Mouse (Mus musculus) heart, postnatal 36 days (tissue): ENCODE data around the gene Pih1d3. TPM values are rescaled to one million over a fixed set of nuclear protein-coding genes. Genes with fewer than 3 reads are reported as not detected.

Experiments used
- DNase-seq, 2 experiments: peaks; one replicate each; pipeline ENCODE4 v3.0.0; 2021 to 2022
- intact Hi-C: fragments of 180-260 bp; cut with DNase I; formaldehyde crosslinking; loops from one replicate; pipeline ENCODE4 v1.15.1; 2025
- total RNA-seq, 2 experiments: library from RNA; stranded (reverse); gene quantifications; 2 replicates each; pipeline ENCODE4 v1.2.3; 2021

The Pih1d3 gene
- total RNA-seq: not detected

DNA sequence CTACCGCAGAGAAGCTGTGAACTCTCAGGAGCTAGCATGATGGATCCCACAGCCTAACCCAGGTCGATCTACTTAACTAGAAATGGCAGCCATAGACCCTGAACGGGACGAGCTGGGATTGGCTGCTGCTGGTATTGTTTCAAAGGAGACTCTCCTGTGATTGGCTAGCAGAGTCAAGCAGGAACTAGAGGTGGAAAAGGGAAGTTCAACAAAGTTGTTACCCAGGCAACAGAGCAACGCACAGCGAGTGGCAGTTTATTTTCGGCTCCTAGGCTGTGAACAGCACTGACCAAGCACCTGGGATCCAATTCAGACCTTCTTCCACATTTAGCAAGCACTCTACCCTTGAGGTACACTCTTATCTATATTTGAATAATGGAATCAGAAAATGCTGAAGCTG lies at the start of gene Pih1d3, which contains the start of gene 4931428L18Rik:
TSS of gene Pih1d3 (plus strand) at position 275 of the 400 bp plus-strand sequence.
TSS of gene 4931428L18Rik (minus strand) at position 121 of the 400 bp plus-strand sequence.
- intact Hi-C loops: no loop called here
- no peak for DNase-seq

DNA sequence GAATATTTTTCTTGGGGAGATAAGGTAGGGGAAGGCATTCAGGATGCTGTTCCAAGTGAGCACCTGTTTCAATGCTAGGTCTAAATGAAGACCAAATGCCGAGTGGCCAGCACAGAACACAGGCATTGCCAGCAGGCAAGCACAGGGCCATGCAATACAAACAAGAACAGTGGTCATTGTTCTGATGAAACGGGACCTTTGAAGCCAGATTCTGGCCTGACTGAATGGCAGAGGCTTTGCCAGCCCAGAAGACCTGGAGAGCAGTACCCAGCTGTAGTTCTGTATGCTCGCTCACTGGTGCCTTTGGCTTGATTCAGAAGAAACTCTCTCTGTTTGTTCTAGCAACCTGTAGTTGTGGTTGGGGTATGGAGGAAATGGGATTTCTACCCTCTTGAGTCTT lies 47.2 kb upstream of the Pih1d3 start:
- intact Hi-C loops: no loop called here
- DNase-seq: no peak

DNA sequence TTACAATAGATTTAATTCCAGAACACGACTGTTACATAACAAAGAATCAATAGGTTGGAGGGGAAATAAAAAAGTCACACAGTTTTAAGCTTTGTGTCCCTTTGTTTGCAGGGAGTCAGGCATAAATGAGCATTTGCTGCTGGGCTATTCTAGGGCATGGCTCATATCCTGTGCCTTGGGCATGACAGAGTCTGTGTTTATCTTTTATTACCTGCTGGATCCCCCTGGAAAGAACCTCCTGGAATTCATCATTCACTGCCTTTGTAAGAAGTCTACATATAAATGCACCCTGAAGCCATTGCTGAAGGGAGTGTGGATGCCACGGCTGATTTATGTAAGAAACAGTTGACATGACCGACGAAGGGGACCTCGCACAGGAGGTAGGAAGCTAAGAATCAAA lies 46.5 kb upstream of the Pih1d3 start, which contains the start of gene Lgsn:
TSS of gene Lgsn (plus strand) at position 301 of the 400 bp plus-strand sequence.
- intact Hi-C loops: no loop called here

DNA sequence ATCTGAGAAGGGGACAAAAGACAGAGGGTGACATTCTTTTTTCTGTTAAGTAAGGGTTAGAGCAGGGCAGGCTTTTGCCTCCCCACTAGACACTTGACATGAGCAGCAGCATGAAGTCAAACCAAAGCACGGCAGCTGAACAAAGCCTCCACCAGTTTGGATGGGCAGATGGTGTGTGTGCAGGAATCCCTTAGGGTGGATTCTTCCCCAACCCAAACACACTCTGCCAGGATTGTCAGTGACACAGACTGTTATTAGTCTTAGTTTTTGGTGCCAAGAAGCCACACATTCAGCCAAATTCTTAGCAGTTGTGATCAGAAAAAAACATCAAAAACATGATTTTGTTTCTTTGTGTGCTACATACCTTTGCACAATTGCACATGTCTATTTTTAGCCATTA lies 44.4 kb upstream of the Pih1d3 start:
- intact Hi-C loops: no loop called here
- no peak for DNase-seq

More for the DNA sequence above, 46.5 kb upstream of the Pih1d3 start, which contains the start of gene Lgsn:
- no peak for DNase-seq

DNA sequence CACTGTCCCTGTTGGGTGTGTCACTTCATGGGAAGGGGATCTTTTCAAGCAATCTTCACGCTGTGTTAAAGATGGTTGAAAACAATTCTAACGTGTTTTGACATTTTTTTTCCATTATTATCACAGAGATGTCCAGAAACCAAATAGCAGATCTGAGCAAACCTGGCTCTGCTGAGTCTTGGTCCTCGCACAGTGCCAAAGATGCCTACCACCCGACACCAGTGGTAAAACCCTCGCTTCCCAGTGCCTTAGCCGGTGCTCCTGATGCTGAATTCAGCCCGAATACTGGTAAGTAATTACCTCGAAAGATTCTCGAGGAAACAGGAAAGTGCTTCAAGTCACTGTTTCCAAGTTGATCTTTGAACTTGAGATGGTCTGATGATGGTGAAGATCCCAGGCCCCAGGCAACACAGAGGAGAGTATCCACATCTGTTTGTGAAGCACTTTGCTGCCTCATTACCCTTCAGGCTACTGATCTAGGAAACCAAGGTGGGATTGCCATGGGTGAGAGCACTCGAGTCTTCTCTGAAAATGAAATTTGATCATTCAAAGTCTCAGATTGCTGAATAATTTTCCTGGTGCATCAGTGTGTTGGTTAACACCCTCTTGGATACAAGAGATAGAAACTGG lies 32.3 kb upstream of the Pih1d3 start:
- intact Hi-C loops: no loop called here

DNA sequence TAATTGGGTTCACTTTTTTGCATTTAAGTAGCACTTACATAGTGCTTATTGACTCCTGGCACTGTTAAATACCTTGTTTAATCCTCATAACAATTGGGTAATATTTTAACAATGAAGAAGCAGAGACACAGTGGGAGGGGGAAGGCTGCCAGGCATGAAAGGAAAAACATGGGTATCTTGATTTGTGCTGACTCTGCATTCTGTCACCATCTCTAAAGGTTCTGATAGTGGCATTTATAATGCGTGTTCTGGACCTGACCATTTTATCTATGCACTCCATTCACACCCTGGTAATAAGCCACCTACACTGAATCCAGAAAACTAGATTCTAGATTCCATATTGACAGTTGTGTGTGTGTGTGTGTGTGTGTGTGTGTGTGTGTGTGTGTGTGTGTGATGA lies 27.0 kb upstream of the Pih1d3 start:
- intact Hi-C loops: no loop called here
- DNase-seq: no peak

More for the DNA sequence above, 32.3 kb upstream of the Pih1d3 start:
- DNase-seq: no peak

DNA sequence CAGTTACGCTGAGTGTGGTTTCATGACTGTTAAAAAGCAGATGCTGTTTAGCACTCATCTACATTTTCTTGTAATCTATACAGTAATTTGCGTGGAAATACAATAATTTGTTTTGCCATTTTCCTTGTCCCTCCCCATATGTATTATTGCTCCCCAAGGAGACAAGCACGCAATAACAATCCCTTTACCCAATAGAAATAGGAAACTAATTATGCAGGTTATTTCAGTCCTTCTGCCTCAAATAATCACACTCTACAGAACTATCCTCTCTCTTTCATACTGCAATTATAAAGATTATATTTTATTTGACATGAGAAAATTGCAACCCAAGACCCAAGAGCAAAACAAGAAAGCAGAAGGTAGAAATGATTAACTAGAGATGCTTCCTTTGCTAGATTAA lies 25.7 kb upstream of the Pih1d3 start:
- no peak for DNase-seq
- intact Hi-C loops: no loop called here

DNA sequence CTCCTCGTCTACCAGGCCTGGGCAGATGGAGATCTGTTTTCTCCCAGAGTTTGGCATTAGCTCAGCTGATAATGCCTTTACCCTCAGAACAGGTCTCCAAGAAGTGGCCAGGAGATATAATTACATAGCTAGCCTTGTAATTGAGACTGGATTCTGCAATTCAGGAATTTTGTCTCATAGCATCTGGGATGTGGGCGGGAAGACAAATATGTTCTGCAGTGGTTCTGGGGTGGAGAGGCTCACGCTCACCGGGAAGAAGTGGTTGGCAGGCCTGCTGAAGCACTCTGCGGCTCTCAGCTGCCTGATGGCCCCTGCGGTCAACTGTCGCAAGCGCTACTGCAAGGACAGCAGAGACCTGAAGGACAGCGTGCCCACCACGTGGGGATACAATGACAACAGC lies 18.9 kb upstream of the Pih1d3 start:
- intact Hi-C loops: no loop called here
- no peak for DNase-seq

DNA sequence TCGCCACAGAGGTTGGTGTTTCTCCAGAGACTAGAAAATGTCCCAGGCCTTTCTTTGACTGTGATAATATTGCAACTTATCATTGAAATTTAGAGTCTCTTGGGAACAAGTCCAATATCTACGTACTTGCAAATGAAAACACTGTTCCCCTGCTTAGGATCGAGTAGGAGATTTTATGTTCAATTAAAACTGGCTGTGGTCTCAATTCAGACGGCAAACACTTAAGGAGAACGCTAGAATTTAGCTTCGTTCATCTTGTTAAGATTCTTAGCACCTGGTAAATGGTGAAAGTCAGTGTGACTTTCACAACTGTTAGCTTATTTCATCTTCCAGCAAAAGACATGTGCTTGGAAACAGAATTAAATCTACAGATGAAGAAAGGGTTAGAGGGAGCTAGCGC lies 17.3 kb upstream of the Pih1d3 start:
- intact Hi-C loops: no loop called here
- no peak for DNase-seq

DNA sequence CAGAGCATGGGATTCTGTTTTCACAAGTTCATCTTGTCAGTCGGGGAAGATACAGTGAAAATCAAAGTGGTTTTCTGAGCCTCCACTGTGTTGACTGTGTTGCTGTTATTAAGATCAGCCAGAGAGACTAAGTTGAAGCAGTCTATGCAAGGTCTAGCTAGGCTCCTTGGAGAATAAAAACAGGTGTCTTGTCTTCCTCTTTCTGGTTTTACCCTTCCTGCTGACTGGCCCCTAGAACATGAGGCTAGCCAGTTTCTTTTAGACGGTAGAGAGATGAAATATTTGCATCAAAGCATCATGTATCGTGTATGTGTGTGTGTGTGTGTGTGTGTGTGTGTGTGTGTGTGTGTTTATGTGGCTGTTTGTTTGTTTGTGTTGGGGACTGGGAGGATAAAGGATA lies 16.9 kb upstream of the Pih1d3 start:
- intact Hi-C loops: no loop called here
- no peak for DNase-seq

DNA sequence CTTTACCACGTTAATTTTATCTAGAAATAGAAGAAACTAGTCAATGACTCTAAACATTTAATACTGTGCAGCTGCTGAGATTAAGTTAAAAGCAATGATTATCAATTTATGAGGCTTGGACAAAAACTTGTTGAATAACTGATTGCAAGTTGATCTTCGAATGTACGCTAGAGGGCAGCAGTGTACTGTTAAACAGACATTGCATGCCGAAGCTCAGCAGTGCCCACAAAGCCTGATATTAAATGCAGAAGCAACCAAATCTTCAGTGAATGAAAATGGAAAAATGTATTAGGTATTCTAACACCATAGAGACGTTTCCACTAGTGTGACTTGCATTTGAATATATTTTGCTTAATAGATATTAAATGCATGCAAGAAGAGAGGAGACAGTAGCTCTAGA lies 12.5 kb upstream of the Pih1d3 start:
- DNase-seq: peak; percentile 12 to 32
- intact Hi-C loops: loop anchor here (1.0 kb wide), 1 partner anchor 127 kb away; no protein-coding TSS in a partner anchor

DNA sequence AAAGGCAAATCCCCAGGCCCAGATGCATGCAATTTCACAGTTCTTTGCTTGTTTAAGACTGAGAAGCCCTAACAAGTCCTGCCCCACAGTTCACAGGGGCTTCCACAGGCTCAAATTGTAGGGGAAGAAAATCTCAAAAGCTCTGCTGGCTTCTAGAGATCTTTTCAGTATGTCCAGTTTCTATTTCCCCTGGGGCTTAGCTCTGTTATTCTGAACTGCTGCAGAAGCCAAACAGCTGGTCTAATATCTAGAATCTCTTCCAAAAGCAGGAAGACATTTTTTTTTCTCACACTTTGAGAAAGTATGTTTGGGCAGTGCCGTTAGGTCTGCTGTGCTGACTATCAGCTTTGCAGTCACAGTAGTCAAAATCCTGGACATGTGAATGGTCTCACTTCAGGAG lies 7.8 kb upstream of the Pih1d3 start:
- no peak for DNase-seq
- intact Hi-C loops: no loop called here

DNA sequence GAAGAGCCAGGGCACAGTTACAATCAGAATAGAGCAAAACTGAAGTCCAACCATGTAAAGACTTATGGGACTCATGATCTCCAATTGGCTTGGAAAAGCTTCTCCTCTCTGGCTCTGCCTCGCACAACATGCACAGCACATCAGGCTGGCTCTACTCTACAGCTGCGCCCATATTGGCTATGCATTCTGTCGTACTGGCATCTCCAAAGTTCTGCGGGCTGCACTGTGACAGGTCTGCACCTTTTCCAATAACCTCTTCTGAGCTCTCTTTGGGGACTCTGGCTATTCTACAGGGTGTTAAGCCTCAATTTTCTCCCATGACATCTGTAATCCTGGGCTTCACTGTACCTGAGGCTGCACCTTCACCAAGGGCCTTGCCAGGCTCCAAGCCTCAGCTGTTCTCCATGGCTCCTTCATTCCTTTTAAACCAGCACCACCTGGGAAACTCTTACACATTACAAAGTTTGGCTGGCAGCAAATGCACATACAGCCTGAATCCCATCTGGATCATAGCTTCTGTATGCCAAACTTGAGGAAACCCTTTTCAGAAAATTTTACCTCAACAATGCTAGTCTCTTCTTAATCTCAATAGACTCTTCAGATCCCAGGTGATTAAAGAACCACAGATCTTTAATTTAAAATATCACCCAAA lies 1.9 kb upstream of the Pih1d3 start:
- intact Hi-C loops: no loop called here
- no peak for DNase-seq

DNA sequence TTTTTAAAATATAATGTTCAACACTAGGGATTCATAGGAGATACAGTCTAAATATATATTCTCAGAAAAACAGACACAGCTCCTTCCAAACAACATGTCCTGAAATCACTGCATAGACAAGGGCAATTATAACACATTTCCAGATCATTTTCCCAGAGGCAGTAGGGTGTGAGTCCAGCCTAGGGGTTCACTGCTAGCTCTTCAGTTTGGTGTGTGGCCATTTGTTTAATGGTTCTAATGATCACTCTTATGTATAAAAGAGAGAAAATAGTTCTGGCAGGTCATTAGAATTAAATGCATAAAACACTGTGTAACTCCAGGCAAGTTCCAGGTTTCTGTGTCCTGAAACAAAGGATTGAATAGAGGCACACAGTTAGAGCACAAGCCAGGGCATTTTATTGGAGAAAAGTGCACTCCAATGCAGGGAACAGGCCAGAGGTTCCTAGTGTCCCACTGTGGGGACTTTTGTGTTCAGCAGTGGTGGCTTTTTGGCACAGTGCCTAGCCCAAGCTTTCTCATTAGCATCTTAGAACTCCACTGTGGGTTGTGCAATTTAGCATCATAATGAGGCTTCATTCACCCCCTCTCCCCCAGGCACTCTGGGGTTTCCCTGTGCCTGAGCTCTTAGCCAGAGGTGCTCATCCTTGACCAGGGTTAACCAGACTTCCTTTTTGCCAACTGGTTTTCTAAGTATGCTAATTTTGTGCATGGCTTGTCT lies 10.8 kb downstream of the Pih1d3 start:
- DNase-seq: no peak
- intact Hi-C loops: no loop called here

DNA sequence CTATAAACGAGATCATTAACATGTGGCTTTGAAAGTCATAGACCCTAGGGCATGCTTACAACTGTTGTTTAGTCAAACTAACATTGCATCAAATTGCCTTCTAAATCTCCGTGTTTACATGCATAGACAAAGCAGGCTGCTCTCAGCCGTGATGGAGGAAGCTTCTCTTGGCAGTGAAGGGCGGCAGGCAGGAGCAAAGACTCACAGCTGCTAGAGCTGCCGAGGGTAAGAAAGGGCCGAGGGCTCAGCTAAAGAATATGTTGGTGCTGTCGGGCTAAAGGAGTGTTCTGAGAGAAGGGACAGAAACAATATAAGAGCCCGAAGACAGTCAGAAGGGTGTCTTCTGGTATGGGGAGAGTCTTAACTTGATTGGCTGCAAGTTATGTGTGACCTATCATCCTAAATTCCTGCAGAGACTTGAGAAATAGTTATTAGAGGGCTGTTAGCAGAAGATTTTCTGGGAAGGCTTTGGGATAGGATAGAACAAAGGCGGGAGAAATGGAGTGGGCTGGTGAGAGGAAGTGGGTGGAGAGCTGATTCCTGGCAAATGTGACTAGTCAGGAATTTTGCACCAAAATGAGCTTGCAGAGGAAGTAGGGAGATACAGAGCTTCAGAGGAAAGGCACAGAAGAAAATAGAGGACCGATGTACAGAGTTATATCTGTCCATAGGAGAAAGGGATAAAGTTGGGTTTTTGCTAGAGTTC lies 37.7 kb downstream of the Pih1d3 start:
- no peak for DNase-seq
- intact Hi-C loops: no loop called here

Other genes starting within 250 kb of the Pih1d3 start
- gene AC153137.1, start 244.9 kb upstream of the Pih1d3 start, total RNA-seq: not detected
- gene Lgsn, start 46.4 kb upstream of the Pih1d3 start, total RNA-seq: not detected
- gene 4931428L18Rik, start 154 bp upstream of the Pih1d3 start, total RNA-seq: under 1 TPM in 1 of 2 experiments, not detected in 1; 0.16 TPM